Mouse (Mus musculus) frontal cortex, adult (tissue): Measurements from ENCODE around the gene Rab11b.
"Not testable (repeated sequence)": the region's sequence is repeated elsewhere in the genome, so short reads cannot be mapped to it uniquely, and the experiment has no call there.

Source experiments
- ATAC-seq: cut with Nextera tagmentation; 2 replicates; pipeline ENCODE4 v1.9.2; 2017; ENCODE audit warnings: mild to moderate bottlenecking, moderate library complexity, mixed read lengths; ENCODE audit not compliant: low TSS enrichment

Rab11b gene

DNA sequence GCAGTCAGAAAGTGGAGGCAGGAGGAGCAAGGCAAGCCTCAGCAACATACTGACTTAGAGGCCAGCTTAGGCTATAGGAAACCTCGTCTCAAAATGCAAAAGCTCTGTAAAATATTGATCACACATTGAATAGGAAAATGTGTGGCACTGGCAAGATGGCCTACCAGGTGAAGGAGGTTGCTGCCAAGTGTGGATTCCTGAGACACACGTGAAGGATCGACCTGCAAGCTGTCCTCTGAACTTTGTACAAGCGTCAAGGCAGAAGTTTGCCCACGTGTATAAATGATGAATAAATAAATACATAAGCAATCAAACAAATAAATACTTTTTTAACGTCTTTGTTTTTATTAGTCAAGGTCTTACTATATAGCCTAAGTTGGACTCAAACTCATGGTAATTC is 13.1 kb upstream of the Rab11b start:
- no peak for ATAC-seq

GRCm38 (mm10) chr17:33771617-33772016 is 11.3 kb upstream of the Rab11b start:
- no peak for ATAC-seq

- no peak for ATAC-seq
These were observed 6.1 kb upstream of the Rab11b start for GRCm38 (mm10) chr17:33766389-33766788.

DNA sequence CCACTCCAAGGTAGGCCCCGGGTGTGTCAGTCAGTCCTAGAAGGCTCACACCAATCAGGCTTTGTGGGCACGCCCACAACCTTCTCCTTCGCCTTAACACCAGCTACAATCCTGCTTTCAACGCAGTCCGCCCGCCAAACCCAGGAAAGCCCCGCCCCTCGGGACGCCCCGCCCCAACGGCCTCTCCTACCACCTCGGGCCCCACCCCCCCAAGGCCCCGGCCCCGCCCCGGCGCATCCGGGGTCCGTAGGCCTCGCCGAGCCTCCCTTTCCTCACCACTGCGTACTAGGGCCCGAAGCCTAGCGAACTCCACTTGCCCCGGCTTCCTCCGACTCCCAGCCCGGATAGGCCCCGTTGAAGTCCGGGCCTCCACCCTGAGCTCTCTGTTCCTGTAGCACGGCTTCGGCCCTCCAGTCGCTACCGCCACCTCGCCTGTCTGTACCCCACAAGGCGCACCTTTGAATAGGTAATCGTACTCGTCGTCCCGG is 519 bp downstream of the Rab11b start:
- peak; percentile 48 for ATAC-seq

DNA sequence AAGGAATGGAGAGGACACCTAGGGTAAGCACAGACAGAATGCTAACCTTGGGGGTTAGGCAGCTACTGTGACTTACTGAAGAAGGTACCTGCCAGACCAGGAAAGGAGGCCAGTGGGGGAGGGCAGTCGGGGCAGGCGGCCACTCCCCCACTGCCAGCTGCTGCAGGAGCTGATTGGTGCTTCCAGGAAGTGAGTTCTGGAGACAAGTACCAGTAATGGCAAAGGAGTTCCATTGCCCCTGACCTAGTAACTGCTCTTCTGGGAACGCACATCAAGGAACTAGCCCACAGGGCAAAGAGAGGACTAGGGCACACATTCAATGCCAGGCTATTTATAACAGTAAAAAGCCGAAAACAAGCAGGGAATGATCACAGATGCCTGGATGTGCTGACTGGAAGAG is 3.1 kb downstream of the Rab11b start:
- no peak for ATAC-seq

DNA sequence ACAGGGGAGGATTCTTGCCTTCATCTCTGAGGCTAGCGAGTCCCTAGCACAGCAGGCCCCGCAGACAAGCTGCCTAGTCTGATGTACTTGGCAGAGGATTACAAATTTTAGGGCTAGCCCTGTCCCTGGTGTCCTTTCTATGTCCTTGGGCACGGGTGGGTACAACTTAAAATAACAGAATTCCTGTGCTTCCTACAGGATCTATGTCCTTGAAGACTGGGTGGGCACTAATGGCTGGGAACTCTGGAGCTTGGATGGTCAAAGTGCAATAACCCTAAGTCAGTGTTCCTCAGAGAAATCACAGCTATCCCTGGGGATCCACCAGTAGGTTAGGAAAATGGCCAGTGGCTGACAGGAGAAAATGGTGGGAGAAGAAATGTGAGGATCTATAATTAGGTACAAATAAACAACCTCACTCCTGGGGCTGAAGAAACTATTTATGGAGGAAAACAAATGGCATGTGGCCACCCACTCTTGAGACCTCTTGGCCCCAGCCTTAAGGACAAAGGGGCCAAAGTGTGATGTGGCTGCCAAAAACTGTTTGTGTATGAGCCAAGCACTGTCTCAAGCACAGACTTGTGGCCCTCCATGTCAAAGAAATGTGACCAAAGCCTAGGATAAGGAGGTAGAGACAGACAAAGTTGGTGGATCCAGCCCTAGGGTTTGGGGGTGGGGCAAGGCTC is 4.1 kb downstream of the Rab11b start:
- no peak for ATAC-seq

DNA sequence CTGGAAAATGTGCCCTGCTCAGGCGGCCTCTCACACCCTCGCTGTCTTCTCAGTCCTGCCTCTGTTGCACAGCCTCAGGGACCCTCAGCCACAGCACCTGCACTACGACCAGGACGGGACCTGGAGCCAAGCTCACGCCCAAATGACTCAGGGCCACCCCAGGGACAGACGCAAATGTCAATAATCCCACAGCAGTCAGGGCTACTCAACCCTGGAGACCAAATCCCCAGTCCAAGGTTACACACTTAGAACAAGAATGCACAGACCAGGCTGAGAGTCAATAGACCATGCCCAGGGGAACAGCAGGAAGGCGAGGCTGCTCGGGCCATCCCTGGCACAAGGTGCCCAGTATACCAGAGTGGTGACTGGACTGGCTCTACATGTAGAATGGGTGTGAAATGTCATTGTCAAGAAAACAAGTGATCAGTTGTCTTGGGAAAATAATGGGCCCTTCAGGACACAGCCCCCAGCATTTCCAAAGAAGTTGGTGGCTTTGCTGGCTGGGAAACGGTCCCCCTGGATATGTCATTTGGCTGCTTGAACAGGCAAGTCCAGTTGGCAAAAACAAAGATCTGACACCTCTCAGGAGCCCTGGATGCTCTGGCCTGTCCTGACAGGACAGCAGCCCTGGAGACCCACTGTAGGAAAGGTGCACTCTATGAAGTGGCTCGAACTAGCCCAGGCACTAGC is 4.8 kb downstream of the Rab11b start:
- no peak for ATAC-seq

DNA sequence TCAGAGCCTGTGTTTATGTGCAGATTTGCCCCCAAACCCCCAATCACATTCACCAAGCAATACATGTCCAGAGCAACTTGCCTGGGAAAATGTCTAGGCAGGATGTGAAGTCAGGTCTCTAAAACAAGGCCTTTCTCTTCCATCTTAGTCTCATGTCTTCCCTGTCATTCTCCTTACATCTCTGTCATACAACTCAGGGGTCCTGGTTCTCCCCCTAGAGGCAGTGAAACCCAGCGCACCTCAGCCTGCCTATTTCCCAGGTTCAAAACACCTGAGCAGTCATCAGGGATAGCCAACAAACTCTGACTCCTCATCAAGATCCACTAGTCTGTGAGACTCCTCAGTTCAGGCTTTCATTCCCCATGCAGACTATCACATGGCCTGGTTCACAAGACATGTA is 5.7 kb downstream of the Rab11b start:
- no peak for ATAC-seq

GRCm38 (mm10) chr17:33752297-33752696 is 8.0 kb downstream of the Rab11b start:
- ATAC-seq, result no peak

- ATAC-seq, result no peak
These were observed 9.1 kb downstream of the Rab11b start for GRCm38 (mm10) chr17:33751181-33751580.

DNA sequence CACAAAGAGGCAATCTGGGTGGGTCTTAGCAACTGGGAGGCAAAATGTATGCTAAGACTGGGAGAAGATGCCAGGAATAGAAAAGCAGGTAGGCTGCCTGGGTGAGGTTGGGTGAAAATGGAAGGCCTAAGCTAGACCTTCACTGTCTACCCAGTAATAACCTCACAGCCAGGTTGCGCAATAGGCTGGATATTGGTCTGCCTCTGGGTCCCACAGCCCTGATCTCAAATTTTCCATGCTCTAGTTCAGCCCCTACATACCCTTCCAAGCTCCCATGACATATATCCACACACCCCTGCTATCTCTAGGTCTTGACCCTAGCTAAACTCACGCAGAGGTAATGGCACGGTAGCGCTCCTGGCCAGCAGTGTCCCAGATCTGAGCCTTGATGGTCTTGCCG is 10.9 kb downstream of the Rab11b start:
- ATAC-seq, result no peak

- ATAC-seq, result peak; percentile 69; the same call in 1 of the 2 replicates
These were observed 14.3 kb downstream of the Rab11b start for GRCm38 (mm10) chr17:33746011-33746410.

- no peak for ATAC-seq
These were observed 15.5 kb downstream of the Rab11b start for GRCm38 (mm10) chr17:33744686-33745384.

GRCm38 (mm10) chr17:33742420-33742819 is 17.9 kb downstream of the Rab11b start:
- ATAC-seq, result no peak

- not testable (repeated sequence) for ATAC-seq
These were observed 26.8 kb downstream of the Rab11b start for GRCm38 (mm10) chr17:33733526-33733925.

DNA sequence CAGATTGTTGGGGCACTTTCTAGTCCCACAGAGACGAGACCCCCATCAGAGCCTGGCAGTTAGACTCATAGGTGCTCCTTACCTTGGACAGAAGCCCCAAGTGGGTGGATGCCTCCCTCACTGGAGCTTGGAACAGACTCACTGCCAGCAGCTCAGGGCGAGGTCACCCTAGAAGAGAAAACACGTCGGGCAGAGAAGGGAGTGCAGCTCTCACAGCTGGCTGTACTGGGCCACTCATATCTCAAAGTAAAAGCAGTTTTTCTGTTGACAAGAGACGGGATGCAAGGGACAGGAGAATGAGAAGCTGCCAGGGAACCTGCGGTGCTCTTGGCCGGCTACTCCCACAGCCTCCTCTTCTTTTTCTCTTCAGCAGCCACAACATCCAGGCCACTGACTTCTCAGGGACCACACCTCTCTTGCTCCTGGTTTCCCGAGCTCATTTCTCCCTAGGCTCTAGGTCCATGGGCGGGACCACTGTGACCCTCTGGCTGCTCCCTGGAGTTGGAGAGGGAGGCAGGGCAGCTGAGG is 27.7 kb downstream of the Rab11b start:
- ATAC-seq, result not testable (repeated sequence)

DNA sequence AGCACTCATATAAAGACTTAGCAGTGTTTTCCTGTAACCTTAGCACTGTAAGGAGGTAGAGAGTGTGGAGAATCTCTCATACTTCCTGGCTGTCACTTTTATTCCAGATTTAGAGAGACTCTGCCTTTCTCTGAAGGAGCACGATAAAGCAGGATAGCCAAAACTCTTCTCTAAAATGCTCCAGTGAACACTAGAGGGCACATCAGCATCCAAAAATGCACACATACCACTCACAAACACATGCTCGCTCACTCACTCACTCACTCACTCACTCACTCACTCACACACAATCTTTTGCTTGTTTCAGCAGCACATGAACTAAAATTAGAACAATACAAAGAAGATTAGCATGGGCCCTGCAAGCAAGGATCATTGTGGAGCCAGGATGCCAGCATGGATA is 31.1 kb downstream of the Rab11b start:
- no peak for ATAC-seq

DNA sequence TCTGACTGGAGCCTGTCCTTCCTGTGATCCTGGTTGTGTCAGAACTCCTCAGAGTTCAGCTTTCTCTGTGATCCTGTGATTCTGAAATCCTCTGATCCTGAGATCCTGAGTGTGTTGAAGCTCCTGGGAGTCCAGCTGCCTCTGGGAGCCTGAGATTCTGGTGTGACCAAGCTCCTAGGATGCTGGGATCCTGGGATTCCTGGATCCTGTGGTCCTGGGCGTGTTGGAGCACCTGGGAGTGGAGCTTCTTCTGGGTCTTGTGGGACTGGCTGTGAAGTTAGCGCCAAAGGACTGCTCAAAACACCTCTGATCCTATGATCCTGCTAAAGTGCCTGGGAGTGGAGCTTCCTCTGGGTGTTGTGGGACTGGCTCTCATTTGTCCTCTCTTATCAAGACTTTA is 31.9 kb downstream of the Rab11b start:
- no peak for ATAC-seq

DNA sequence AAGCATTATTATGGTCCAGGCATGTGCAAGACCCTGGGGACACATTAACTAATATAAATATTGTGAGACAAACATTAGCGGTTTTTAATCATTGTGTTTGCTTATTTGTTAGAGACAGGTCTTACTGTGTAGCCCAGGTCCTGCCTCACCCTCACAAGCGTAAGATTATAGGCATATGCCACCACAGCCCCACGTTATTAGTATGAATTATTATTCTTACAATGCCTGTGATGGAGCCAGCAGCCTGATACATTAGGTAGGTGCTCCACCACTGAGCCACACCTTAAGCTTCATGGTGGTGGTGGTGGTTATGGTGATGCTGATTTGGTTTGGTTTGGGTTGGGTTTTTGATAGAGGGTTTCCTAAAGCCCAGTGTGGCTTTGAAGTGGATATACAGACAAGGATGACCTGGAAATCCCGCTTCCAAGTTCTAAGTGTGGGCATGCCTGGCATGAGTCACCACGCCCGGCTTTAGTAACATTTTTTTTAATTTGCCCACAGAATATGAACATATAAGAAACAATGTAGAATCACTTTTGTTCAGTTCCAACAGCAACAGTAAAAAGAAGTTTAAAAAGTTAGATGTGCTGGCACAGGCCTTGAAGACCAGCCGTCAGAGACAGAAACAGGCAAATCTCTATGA is 40.5 kb downstream of the Rab11b start:
- ATAC-seq, result peak; percentile 58

GRCm38 (mm10) chr17:33718944-33719725 is 41.2 kb downstream of the Rab11b start:
- no peak for ATAC-seq

GRCm38 (mm10) chr17:33718384-33718881 is 41.9 kb downstream of the Rab11b start, which contains the start of gene March2:
March2 (minus strand) TSS chr17:33718670.
- ATAC-seq, result peak; percentile 99
